23 mouse cellular contexts compared by ENCODE assay signal in the genomic region with DNA sequence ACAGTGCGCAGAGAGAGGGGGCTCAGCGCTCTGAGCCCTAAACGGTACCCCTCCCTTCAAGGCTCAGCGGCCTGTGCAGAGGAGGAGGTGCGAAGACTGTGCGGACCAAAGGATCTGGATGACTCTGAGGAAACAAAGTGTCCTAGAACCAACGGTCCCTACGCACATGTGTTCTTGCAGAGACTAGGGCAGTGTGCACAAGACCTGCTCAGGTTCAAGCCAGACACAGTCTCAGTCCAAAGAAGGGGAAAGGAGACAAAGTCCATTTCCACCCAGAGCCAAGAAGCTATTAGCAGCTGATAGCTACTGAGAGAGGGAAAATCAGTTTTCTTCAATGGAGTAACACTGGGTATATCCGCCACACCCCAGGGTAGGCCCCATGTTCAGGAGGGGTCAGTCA.
A peak's percentile ranks its signal among the peaks of the same experiment; 100 is the strongest.
DNase-seq lines count a peak whose midpoint lies in the region; ATAC-seq and TF ChIP-seq lines count a peak whose summit lies in the region.
"Had no signal": no experiment of that assay in that cellular context is flagged by ENCODE, and none has a peak within 500 bp of the region (broad histone marks: within the 10 kb centered on the region; RNA-seq: fewer than 3 reads in every experiment).

No protein-coding gene starts in this region.

- ATAC-seq in forebrain, embryonic 15.5 days (replicated peaks): 0 out of 2 replicates have a peak, but pooled peaks have one; percentile 38
- no peak for ATAC-seq in forebrain, embryonic 12.5 days (ENCODE audit: low FRiP score)
- ATAC-seq in liver, embryonic 11.5 days (replicated peaks; ENCODE audit: low FRiP score): no peak
- ATAC-seq in intestine, embryonic 16.5 days: peak; percentile 80
- ATAC-seq: CD4-positive, CD25-positive, alpha-beta regulatory T cell, adult 4 months had no signal

- no peaks in the 10 kb centered on the region for H3K36me3 ChIP-seq in forebrain, embryonic 15.5 days
- no peaks in the 10 kb centered on the region for H3K36me3 ChIP-seq in forebrain, embryonic 12.5 days (replicated peaks)
- H3K36me3 ChIP-seq in liver, adult 2 months (ENCODE audit: control insufficient read depth, insufficient read depth, low read length): no peaks in the 10 kb centered on the region
- H3K36me3 ChIP-seq in liver, embryonic 11.5 days (ENCODE audit: control insufficient read depth, insufficient read depth, low read length): no peaks in the 10 kb centered on the region
- no peaks in the 10 kb centered on the region for H3K36me3 ChIP-seq in intestine, embryonic 16.5 days (ENCODE audit: control insufficient read depth, insufficient read depth, low read length)
- H3K36me3 ChIP-seq in heart, adult 2 months (ENCODE audit: control insufficient read depth, insufficient read depth, low read length): no peaks in the 10 kb centered on the region
- H3K36me3 ChIP-seq: embryonic facial prominence, embryonic 12.5 days; heart, embryonic 15.5 days; hindbrain, embryonic 13.5 days; liver, embryonic 15.5 days; lung, embryonic 15.5 days; neural tube, embryonic 15.5 days had no signal

- no peak overlapping the region for H3K9ac ChIP-seq in forebrain, embryonic 15.5 days (replicated peaks)
- H3K9ac ChIP-seq in forebrain, embryonic 12.5 days: no peak overlapping the region
- no peak overlapping the region for H3K9ac ChIP-seq in liver, adult 2 months (ENCODE audit: low read depth, low read length)
- H3K9ac ChIP-seq in liver, embryonic 11.5 days (ENCODE audit: low read depth, low read length): no peak overlapping the region
- no peak overlapping the region for H3K9ac ChIP-seq in intestine, embryonic 16.5 days (ENCODE audit: low read depth, low read length)
- no peak overlapping the region for H3K9ac ChIP-seq in heart, adult 2 months (ENCODE audit: low read depth, low read length)
- H3K9ac ChIP-seq: embryonic facial prominence, embryonic 12.5 days; heart, embryonic 15.5 days; hindbrain, embryonic 13.5 days; liver, embryonic 15.5 days; lung, embryonic 15.5 days; neural tube, embryonic 15.5 days had no signal

- H3K27ac ChIP-seq in forebrain, embryonic 15.5 days (replicated peaks): no peak overlapping the region
- no peak overlapping the region for H3K27ac ChIP-seq in forebrain, embryonic 12.5 days
- no peak overlapping the region for H3K27ac ChIP-seq in liver, adult 2 months (replicated peaks; ENCODE audit: insufficient read depth, low read depth, low read length)
- no peak overlapping the region for H3K27ac ChIP-seq in liver, embryonic 11.5 days (ENCODE audit: low read depth, low read length)
- no peak overlapping the region for H3K27ac ChIP-seq in intestine, embryonic 16.5 days (ENCODE audit: low read length)
- H3K27ac ChIP-seq in heart, adult 2 months: no peak overlapping the region
- H3K27ac ChIP-seq: embryonic facial prominence, embryonic 12.5 days; gastrocnemius, adult 2 months; heart, embryonic 15.5 days; hindbrain, embryonic 13.5 days; liver, embryonic 15.5 days; lung, embryonic 15.5 days; neural tube, embryonic 15.5 days had no signal

- H3K4me1 ChIP-seq in forebrain, embryonic 15.5 days: no peaks in the 10 kb centered on the region
- peaks cover 6% of the 10 kb centered on the region; the same call in 1 of the 2 replicates for H3K4me1 ChIP-seq in forebrain, embryonic 12.5 days
- H3K4me1 ChIP-seq in liver, adult 2 months (ENCODE audit: control insufficient read depth, insufficient read depth, low read length): peaks cover 4% of the 10 kb centered on the region; the same call in 1 of the 2 replicates
- no peaks in the 10 kb centered on the region for H3K4me1 ChIP-seq in liver, embryonic 11.5 days (replicated peaks; ENCODE audit: control insufficient read depth, insufficient read depth, low read length)
- H3K4me1 ChIP-seq in intestine, embryonic 16.5 days (ENCODE audit: control insufficient read depth, insufficient read depth, low read length): no peaks in the 10 kb centered on the region; the same call in 1 of the 2 replicates
- no peaks in the 10 kb centered on the region for H3K4me1 ChIP-seq in heart, adult 2 months (ENCODE audit: control insufficient read depth, insufficient read depth, low read length)
- H3K4me1 ChIP-seq: embryonic facial prominence, embryonic 12.5 days; heart, embryonic 15.5 days; hindbrain, embryonic 13.5 days; liver, embryonic 15.5 days; lung, embryonic 15.5 days; neural tube, embryonic 15.5 days had no signal

- no peaks in the 10 kb centered on the region for H3K27me3 ChIP-seq in forebrain, embryonic 15.5 days
- H3K27me3 ChIP-seq in forebrain, embryonic 12.5 days: no peaks in the 10 kb centered on the region
- no peaks in the 10 kb centered on the region for H3K27me3 ChIP-seq in liver, adult 2 months (ENCODE audit: control insufficient read depth, insufficient read depth, low read length)
- no peaks in the 10 kb centered on the region for H3K27me3 ChIP-seq in liver, embryonic 11.5 days (replicated peaks; ENCODE audit: control insufficient read depth, insufficient read depth, low read length)
- H3K27me3 ChIP-seq in intestine, embryonic 16.5 days (replicated peaks; ENCODE audit: control insufficient read depth, insufficient read depth, low read length): no peaks in the 10 kb centered on the region
- H3K27me3 ChIP-seq in heart, adult 2 months (ENCODE audit: control insufficient read depth, insufficient read depth, low read length): no peaks in the 10 kb centered on the region
- H3K27me3 ChIP-seq: embryonic facial prominence, embryonic 12.5 days; heart, embryonic 15.5 days; hindbrain, embryonic 13.5 days; liver, embryonic 15.5 days; lung, embryonic 15.5 days; neural tube, embryonic 15.5 days had no signal

- intact Hi-C loops in heart, adult 2 months (cut with DNase I): no loop called here

- peak; percentile 29 for DNase-seq in liver, adult 2 months (ENCODE audit: extremely low read depth, low read depth, low spot score)
- DNase-seq in liver, embryonic 11.5 days (ENCODE audit: low spot score): no peak
- peak; percentile 25 for DNase-seq in yolk sac, embryonic 10.5 days (ENCODE audit: low spot score)
- no peak for DNase-seq in heart, adult 2 months
- DNase-seq: adrenal gland, postnatal 36 days; cerebellum, adult 11 months; cerebellum, postnatal 10 days; gastrocnemius, adult 2 months; heart, postnatal 36 days; kidney, postnatal 10 days; lung, postnatal 36 days; thymus, adult 18-20 months; thymus, postnatal 4 days had no signal

- H3K4me2 ChIP-seq in forebrain, embryonic 15.5 days (replicated peaks): no peak overlapping the region
- no peak overlapping the region for H3K4me2 ChIP-seq in forebrain, embryonic 12.5 days
- no peak overlapping the region for H3K4me2 ChIP-seq in liver, embryonic 11.5 days
- H3K4me2 ChIP-seq in intestine, embryonic 16.5 days (ENCODE audit: low read depth, low read length): no peak overlapping the region
- H3K4me2 ChIP-seq: embryonic facial prominence, embryonic 12.5 days; heart, embryonic 15.5 days; hindbrain, embryonic 13.5 days; liver, embryonic 15.5 days; lung, embryonic 15.5 days; neural tube, embryonic 15.5 days had no signal

- no peaks in the 10 kb centered on the region for H3K79me2 ChIP-seq in liver, adult 2 months (ENCODE audit: control insufficient read depth, insufficient read depth, low read length)
- H3K79me2 ChIP-seq in heart, adult 2 months (replicated peaks; ENCODE audit: control insufficient read depth, insufficient read depth, low read length): no peaks in the 10 kb centered on the region

- 91% methylated on average over 9 of the region's 9 CpGs for WGBS in forebrain, embryonic 15.5 days
- WGBS in forebrain, embryonic 12.5 days: 95% methylated on average over 9 of the region's 9 CpGs
- 91% methylated on average over 9 of the region's 9 CpGs for WGBS in liver, adult 2 months
- WGBS in liver, embryonic 11.5 days: 92% methylated on average over 9 of the region's 9 CpGs
- 91% methylated on average over 9 of the region's 9 CpGs for WGBS in intestine, embryonic 16.5 days
- WGBS in heart, adult 2 months: 93% methylated on average over 9 of the region's 9 CpGs

- TF ChIP-seq POLR2A in liver, adult 2 months (IDR thresholded peaks at IDR 0.05; ENCODE audit: extremely low read depth, insufficient read depth, low read length): no peak
- TF ChIP-seq POLR2A in heart, adult 2 months (IDR thresholded peaks at IDR 0.05; ENCODE audit: insufficient read depth, low read depth, low read length): no peak

- no peak for TF ChIP-seq EP300 in heart, adult 2 months (IDR thresholded peaks at IDR 0.05; ENCODE audit: insufficient read depth, low read depth, low read length)

- no peak overlapping the region for H3K4me3 ChIP-seq in forebrain, embryonic 15.5 days
- H3K4me3 ChIP-seq in forebrain, embryonic 12.5 days (replicated peaks): no peak overlapping the region
- H3K4me3 ChIP-seq in liver, adult 2 months (ENCODE audit: insufficient read depth, low read depth, low read length): no peak overlapping the region
- no peak overlapping the region for H3K4me3 ChIP-seq in liver, embryonic 11.5 days (ENCODE audit: low read depth, low read length)
- no peak overlapping the region for H3K4me3 ChIP-seq in intestine, embryonic 16.5 days (ENCODE audit: low read length)
- H3K4me3 ChIP-seq in heart, adult 2 months: no peak overlapping the region
- H3K4me3 ChIP-seq: embryonic facial prominence, embryonic 12.5 days; gastrocnemius, adult 2 months; heart, embryonic 15.5 days; hindbrain, embryonic 13.5 days; liver, embryonic 15.5 days; lung, embryonic 15.5 days; neural tube, embryonic 15.5 days had no signal

- no peaks in the 10 kb centered on the region for H3K9me3 ChIP-seq in forebrain, embryonic 15.5 days
- no peaks in the 10 kb centered on the region for H3K9me3 ChIP-seq in forebrain, embryonic 12.5 days
- H3K9me3 ChIP-seq in liver, embryonic 11.5 days (ENCODE audit: control insufficient read depth, low read length): no peaks in the 10 kb centered on the region
- H3K9me3 ChIP-seq in intestine, embryonic 16.5 days (ENCODE audit: control insufficient read depth, low read length): no peaks in the 10 kb centered on the region
- H3K9me3 ChIP-seq: embryonic facial prominence, embryonic 12.5 days; heart, embryonic 15.5 days; hindbrain, embryonic 13.5 days; liver, embryonic 15.5 days; lung, embryonic 15.5 days; neural tube, embryonic 15.5 days had no signal

- no peak for TF ChIP-seq CTCF in liver, adult 2 months (IDR thresholded peaks at IDR 0.05; ENCODE audit: low read depth, low read length)
- TF ChIP-seq CTCF in heart, adult 2 months (IDR thresholded peaks at IDR 0.05): no peak

Comparison
In these comparisons a context has a peak if more than half of its experiments do, and no peak if none do; other contexts are left out.
1. ATAC-seq: peak in forebrain, embryonic 15.5 days (single experiment) and intestine, embryonic 16.5 days (single experiment); none in forebrain, embryonic 12.5 days (single experiment) and liver, embryonic 11.5 days (single experiment).
2. DNase-seq: peak in liver, adult 2 months (single experiment) and yolk sac, embryonic 10.5 days (single experiment); none in liver, embryonic 11.5 days (single experiment) and heart, adult 2 months (0 of 2).